ENCODE assay signal across 27 mouse cellular contexts in genomic region chr5:78393373-78393772, GRCm38 (mm10).
"Had no signal": no experiment of that assay in that cellular context is flagged by ENCODE, and none has a peak within 500 bp of the region (broad histone marks: within the 10 kb centered on the region; RNA-seq: fewer than 3 reads in every experiment).

No protein-coding gene starts in this region.

- H3K27ac ChIP-seq: heart, embryonic 10.5 days; hindbrain, embryonic 10.5 days; hindbrain, embryonic 12.5 days; hindbrain, embryonic 14.5 days; intestine, embryonic 15.5 days; layer of hippocampus, adult 2 months; left cerebral cortex, adult 2 months; limb, embryonic 10.5 days; limb, embryonic 12.5 days; liver, embryonic 13.5 days; liver, embryonic 15.5 days had no signal

- DNase-seq: gastrocnemius, postnatal 10 days; gastrocnemius, postnatal 25 days; heart, adult 18-20 months; heart, postnatal 10 days; heart, postnatal 4 days; kidney, adult 18-20 months; kidney, adult 8-10 months; kidney, postnatal 10 days; kidney, postnatal 25 days; kidney, postnatal 4 days; liver; liver, embryonic 13.5 days had no signal

- H3K4me2 ChIP-seq: heart, embryonic 12.5 days; hindbrain, embryonic 12.5 days; hindbrain, embryonic 14.5 days; intestine, embryonic 15.5 days; limb, embryonic 12.5 days; liver, embryonic 11.5 days; liver, embryonic 13.5 days; liver, embryonic 15.5 days had no signal

- H3K9ac ChIP-seq: heart, embryonic 12.5 days; hindbrain, embryonic 12.5 days; hindbrain, embryonic 14.5 days; intestine, embryonic 15.5 days; limb, embryonic 12.5 days; liver, embryonic 13.5 days; liver, embryonic 15.5 days had no signal

- H3K27me3 ChIP-seq: heart, embryonic 12.5 days; hindbrain, embryonic 12.5 days; intestine, embryonic 15.5 days; limb, embryonic 12.5 days; liver, embryonic 13.5 days; liver, embryonic 15.5 days had no signal

- H3K36me3 ChIP-seq: heart, embryonic 10.5 days; heart, embryonic 12.5 days; hindbrain, embryonic 10.5 days; hindbrain, embryonic 12.5 days; intestine, embryonic 15.5 days; limb, embryonic 10.5 days; limb, embryonic 12.5 days; liver, embryonic 13.5 days; liver, embryonic 15.5 days had no signal

- H3K4me1 ChIP-seq: heart, embryonic 10.5 days; heart, embryonic 12.5 days; hindbrain, embryonic 10.5 days; hindbrain, embryonic 12.5 days; intestine, embryonic 15.5 days; limb, embryonic 10.5 days; limb, embryonic 12.5 days; liver, embryonic 13.5 days; liver, embryonic 15.5 days had no signal

- H3K9me3 ChIP-seq: heart, embryonic 10.5 days; heart, embryonic 12.5 days; hindbrain, embryonic 10.5 days; hindbrain, embryonic 12.5 days; intestine, embryonic 15.5 days; limb, embryonic 10.5 days; limb, embryonic 12.5 days; liver, embryonic 13.5 days; liver, embryonic 15.5 days had no signal

- ATAC-seq: hindbrain, embryonic 16.5 days; inflammation-experienced regulatory T-cells, adult 6 months; intestine, embryonic 15.5 days; intestine, postnatal 0 days had no signal

- H3K4me3 ChIP-seq: heart, embryonic 10.5 days; heart, embryonic 12.5 days; hindbrain, embryonic 10.5 days; hindbrain, embryonic 12.5 days; intestine, embryonic 15.5 days; layer of hippocampus, adult 2 months; left cerebral cortex, adult 2 months; limb, embryonic 10.5 days; limb, embryonic 12.5 days; liver, embryonic 13.5 days; liver, embryonic 15.5 days had no signal
